Mouse (Mus musculus) heart, adult 2 months (tissue): ENCODE data around the gene Amhr2.
A peak's percentile ranks its signal among the peaks of the same experiment; 100 is the strongest.

Experiments
- CTCF ChIP-seq: fragments of 200-600 bp; IDR thresholded peaks from 2 replicates; pipeline ENCODE4 v1.8.1; 2022; ENCODE audit warnings: antibody characterized with exemption, mild to moderate bottlenecking, moderate library complexity
- EP300 ChIP-seq: fragments of 200-500 bp; IDR thresholded peaks from 2 replicates; pipeline ENCODE4 v1.6.1; 2011; ENCODE audit warnings: low read depth, low read length, control low read depth; ENCODE audit not compliant: insufficient read depth
- POLR2A ChIP-seq: fragments of 200-500 bp; IDR thresholded peaks from 2 replicates; pipeline ENCODE4 v1.6.1; 2011; ENCODE audit warnings: mild to moderate bottlenecking, low read depth, low read length, control low read depth; ENCODE audit not compliant: insufficient read depth

DNA sequence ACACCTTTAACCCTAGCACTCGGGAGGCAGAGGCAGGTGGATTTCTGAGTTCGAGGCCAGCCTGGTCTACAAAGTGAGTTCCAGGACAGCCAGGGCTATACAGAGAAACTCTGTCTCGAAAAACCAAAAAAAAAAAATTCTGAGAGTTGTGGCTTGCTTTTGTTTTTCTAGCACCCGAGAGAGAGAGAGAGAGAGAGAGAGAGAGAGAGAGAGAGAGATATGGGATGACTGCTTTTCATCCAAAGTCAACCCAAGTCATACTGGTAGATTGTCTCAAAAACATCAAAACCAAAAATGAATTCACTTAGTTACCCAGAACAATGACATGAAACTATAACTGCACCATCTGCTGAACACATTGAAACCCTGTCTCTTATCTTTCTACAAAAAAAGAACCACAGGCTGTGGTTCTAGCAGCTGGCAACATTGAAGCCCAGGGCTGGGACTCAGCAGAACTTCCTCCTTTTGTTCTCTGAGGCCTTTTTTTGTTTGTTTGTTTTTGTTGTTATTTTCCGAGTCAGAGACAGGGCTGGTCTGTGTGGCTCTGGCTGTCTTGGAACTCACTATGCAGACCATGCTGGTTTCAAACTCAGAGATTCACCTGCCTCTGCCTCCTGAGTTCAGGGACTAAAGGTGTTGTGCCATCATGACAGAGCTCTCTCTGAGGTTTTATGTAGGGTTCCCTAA is 13.0 kb downstream of the Amhr2 start:
- no peak for TF ChIP-seq CTCF
- no peak for TF ChIP-seq POLR2A
- peak; percentile 69; the same call in 1 of the 2 replicates for TF ChIP-seq EP300
